Mouse (Mus musculus): ENCODE data around the gene Snrpd2. TPM values are rescaled to one million over a fixed set of nuclear protein-coding genes. Genes with fewer than 3 reads are reported as not detected.
A peak's percentile ranks its signal among the peaks of the same experiment; 100 is the strongest.
"Not testable (repeated sequence)": the region's sequence is repeated elsewhere in the genome, so short reads cannot be mapped to it uniquely, and the experiment has no call there.

The Snrpd2 gene
- total RNA-seq, 2 experiments from 2014 or later = 47.3 to 49.9 TPM

- DNase-seq = no peak
- intact Hi-C loops (cut with DNase I) = no loop called here
These were observed 2.0 kb upstream of the Snrpd2 start for GRCm38 (mm10) chr7:19147497-19148045.

GRCm38 (mm10) chr7:19148180-19148874 is 1.2 kb upstream of the Snrpd2 start:
- no peak for DNase-seq
- intact Hi-C loops (cut with DNase I) = no loop called here

DNA sequence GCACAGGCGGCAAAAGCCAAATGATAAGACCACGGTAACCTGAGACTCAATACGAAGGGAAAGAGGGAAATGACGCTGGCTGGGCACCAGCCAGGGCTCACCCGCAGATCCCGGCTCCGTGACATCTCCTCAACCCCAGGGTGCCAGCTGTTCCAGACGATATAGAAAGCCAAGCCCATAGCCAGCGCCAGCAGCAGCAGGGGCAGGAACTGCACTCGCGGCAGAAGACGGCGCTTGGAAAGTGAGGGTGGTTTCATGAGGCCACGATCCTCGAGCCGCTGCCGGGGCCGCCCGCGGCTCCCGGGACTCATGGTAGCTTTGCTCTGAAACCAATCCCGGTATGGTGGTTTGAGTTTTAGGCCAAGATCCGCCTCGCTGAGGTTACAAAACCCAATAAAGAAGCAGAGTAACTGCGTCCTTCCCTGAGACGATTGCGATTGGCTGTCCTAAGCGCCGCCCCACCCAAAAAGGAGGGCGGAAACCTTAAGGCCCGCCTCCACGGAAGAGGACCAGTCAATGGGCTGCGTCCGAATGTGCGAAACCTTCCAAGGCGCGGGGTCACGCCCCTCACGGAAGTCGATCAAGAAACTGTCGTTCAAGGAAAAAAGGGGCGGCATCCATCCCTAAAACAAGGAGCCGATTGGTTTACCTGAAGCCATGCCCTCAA is 514 bp upstream of the Snrpd2 start, which contains the start of gene Qpctl:
Gene Qpctl, minus strand, starts transcription at position 417 of the 667 bp plus-strand sequence.
- intact Hi-C loops (cut with DNase I) = no loop called here
- DNase-seq = peak; percentile 96 to 98

- DNase-seq; intact Hi-C loops (cut with DNase I): not testable (repeated sequence)
These were observed 1.6 kb downstream of the Snrpd2 start for GRCm38 (mm10) chr7:19151121-19151520.

DNA sequence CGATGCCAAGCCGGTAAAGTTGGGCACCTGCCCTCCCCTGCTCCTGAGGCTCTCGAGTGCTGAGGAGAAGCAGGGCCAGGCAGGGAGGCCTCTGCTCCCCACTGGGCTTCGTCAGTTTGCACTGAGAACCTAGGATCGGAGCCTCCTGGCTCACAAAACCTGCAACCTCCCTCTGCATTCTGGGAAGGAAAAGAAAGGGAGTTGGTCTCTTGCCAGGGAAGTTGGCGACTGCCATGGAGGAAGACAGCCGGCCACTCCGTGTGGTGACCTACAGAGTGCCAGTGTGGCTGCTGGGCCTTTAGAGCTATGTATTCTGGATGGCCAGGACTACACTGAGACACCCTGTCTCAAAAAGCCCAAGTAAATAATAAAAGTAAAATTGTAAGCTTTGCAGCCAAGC is 5.3 kb downstream of the Snrpd2 start:
- intact Hi-C loops (cut with DNase I) = loop anchor here (5.0 kb wide), 1 partner anchor 53 kb away; no protein-coding TSS in a partner anchor
- DNase-seq = no peak

- DNase-seq = no peak
- intact Hi-C loops (cut with DNase I) = loop anchor here (2.0 to 5.0 kb wide), 2 partner anchors 17 to 51 kb away; no protein-coding TSS in a partner anchor
These were observed 6.4 kb downstream of the Snrpd2 start for GRCm38 (mm10) chr7:19155825-19156475.

DNA sequence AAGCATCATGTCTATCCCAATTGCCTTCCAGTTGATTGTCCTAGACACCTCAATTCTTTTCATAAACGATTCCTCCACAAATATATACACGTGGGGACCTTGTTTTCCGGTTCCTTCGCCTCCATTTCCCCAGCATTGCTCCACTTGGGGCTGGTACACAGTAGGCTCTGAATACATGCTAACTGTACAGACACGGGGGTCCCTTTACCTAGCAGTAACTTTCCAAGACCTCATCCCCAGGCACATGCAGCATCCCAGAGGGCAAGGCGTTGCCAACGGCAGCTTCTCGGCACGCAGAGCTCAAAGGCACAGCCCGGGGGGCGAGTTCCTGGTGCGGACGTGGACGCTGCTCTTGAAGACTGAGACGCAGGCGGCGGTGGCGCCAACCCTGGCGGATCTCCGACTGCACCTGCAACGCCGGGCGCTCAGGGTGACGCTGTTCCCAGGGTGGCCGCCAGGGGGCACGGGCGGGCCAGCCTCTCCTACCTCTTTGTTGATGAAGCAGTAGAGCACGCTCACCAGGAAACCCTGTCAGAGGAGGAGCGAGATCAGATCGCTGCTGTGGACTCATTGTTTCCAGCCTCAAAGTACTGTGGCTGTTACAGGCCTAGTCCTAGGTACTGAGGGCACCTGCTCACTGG is 7.8 kb downstream of the Snrpd2 start:
- intact Hi-C loops (cut with DNase I) = loop anchor here (2.0 to 5.0 kb wide), 2 partner anchors 16 to 50 kb away; no protein-coding TSS in a partner anchor

GRCm38 (mm10) chr7:19158601-19159000 is 9.1 kb downstream of the Snrpd2 start:
- intact Hi-C loops (cut with DNase I) = loop anchor here (5.0 kb wide), 1 partner anchor 49 kb away; no protein-coding TSS in a partner anchor
- DNase-seq = no peak

More for the DNA sequence above, 7.8 kb downstream of the Snrpd2 start:
- peak; percentile 87 to 88 for DNase-seq

DNA sequence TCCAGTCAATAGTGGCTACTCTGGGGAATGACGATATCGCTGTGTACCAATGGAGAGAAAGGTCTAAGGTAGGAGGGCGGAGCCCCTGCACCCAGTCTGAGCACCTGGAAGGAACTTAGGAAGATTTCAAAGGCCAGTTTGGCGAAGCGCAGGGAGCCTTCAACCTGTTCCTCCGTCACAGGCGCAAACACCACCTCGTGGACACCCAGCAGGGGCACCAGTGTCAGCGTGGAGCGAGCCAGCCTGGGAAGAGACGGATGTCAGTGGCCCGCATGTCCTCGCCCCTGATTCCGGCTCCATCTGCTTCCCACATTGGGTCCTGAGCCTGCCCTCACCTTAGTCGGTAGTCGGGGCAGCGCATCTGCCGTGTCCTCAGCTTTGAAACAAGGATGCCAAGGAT is 9.9 kb downstream of the Snrpd2 start:
- no peak for DNase-seq
- intact Hi-C loops (cut with DNase I) = loop anchor here (5.0 kb wide), 1 partner anchor 48 kb away; no protein-coding TSS in a partner anchor

- intact Hi-C loops (cut with DNase I) = no loop called here
- DNase-seq = no peak
These were observed 10.6 kb downstream of the Snrpd2 start for GRCm38 (mm10) chr7:19160115-19160514.

DNA sequence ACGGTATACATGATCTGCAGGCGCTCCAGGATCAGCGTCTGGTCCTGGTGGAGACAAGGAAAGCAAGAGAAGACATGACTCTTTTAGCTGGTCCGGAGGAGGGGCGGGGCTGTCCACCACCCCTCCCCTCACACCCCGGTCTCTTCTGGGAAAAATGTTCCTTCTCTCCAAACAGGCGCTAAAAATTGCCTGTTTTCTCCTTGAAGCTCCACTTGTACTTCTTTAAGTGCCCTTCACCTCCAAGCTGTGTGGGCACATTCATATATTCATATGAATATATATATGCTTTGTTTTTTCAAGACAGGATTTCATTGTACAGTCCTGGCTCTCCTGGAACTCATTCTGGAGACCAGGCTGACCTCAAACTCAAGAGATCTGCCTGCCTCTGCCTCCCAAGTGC is 13.4 kb downstream of the Snrpd2 start:
- DNase-seq = no peak
- intact Hi-C loops (cut with DNase I) = no loop called here

- no peak for DNase-seq
- intact Hi-C loops (cut with DNase I) = no loop called here
These were observed 14.2 kb downstream of the Snrpd2 start for GRCm38 (mm10) chr7:19163752-19164151.

DNA sequence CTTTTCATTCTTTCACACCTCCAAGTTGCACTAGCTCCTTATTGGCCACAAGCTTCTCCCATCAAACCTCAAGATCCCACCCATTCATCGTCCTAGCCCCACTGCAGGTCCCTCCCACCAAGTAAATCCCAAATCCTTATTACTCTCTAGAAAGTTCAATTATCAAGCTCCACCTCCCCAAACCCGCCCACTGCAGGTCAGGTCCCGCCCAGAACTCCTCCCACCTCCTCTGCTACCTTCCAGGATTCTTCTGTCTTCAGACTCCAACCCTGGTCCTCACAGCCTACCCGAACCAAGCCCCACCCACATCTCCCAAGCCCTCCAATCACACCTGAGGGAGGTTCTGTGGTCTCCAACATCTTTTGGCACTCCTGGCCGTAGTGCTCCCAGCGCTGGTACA is 14.7 kb downstream of the Snrpd2 start:
- intact Hi-C loops (cut with DNase I) = no loop called here
- DNase-seq = no peak

- DNase-seq = no peak
- intact Hi-C loops (cut with DNase I) = no loop called here
These were observed 15.5 kb downstream of the Snrpd2 start for GRCm38 (mm10) chr7:19164978-19165377.

DNA sequence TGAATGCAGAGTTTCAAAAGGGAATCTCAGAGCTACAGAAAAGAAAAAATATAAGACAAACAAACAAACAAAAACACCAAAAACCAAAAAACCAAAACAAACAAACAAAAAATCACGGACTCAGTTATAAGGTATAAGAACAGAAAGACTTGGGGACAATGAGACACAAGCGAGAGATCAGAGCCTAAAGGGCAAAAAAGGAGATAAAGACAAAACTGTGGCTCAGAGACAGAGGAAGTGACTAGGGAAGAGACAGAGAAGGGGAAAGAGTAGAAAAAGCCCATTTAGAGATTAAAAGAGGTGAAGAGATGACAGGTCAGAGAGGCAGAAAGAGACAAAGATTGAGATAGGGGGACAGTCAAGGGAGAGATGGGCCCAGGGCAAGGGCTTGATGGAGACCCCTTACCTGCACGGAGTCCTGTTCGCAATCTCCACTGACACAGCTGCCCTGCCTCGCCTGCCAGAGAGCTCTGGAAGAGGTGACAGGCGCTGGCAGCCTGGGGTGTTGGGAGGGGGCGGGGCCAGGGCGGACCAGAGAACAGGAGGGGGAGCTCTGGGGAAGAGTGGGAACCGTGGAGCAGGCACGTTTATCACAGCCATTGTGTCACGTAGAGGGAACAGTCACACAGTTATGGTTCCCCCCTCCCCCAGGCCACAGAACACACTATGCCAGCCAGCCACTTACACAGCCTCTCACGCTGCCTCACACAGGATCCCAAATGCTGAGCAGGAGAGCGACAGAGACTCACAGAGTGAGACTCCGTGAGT is 16.3 kb downstream of the Snrpd2 start, which contains the start of gene Gipr:
Gene Gipr, minus strand, starts transcription at position 472 of the 768 bp plus-strand sequence.
- intact Hi-C loops (cut with DNase I) = no loop called here
- DNase-seq = no peak

- intact Hi-C loops (cut with DNase I) = no loop called here
- DNase-seq = no peak
These were observed 17.5 kb downstream of the Snrpd2 start for GRCm38 (mm10) chr7:19166990-19167389.

GRCm38 (mm10) chr7:19169506-19169905 is 20.0 kb downstream of the Snrpd2 start:
- DNase-seq = no peak
- intact Hi-C loops (cut with DNase I) = no loop called here

GRCm38 (mm10) chr7:19170142-19170541 is 20.6 kb downstream of the Snrpd2 start:
- intact Hi-C loops (cut with DNase I) = no loop called here
- DNase-seq = no peak

GRCm38 (mm10) chr7:19171831-19172230 is 22.3 kb downstream of the Snrpd2 start:
- intact Hi-C loops (cut with DNase I) = loop anchor here (2.0 kb wide), 1 partner anchor 15 kb away; no protein-coding TSS in a partner anchor
- no peak for DNase-seq
